Mouse (Mus musculus) neural tube, embryonic 12.5 days (tissue): ENCODE results near the gene Mapk8ip2. TPM values are rescaled to one million over a fixed set of nuclear protein-coding genes. Genes with fewer than 3 reads are reported as not detected.
A peak's percentile ranks its signal among the peaks of the same experiment; 100 is the strongest.

Experiments used
- ATAC-seq: fragments of 200-750 bp; cut with Nextera tagmentation; 2 replicates; pipeline ENCODE4 v1.8.0; 2017; ENCODE audit warnings: low read depth, mild to moderate bottlenecking, moderate TSS enrichment, moderate library complexity; ENCODE audit not compliant: low FRiP score
- H3K27ac ChIP-seq: fragments of 300-500 bp; sonication (generic); 2 replicates; pipeline ENCODE4 v1.5.1; 2016
- H3K27me3 ChIP-seq: fragments of 300-500 bp; sonication (generic); replicated peaks from 2 replicates; pipeline ENCODE4 v1.6.1; 2016; ENCODE audit warnings: mild to moderate bottlenecking
- H3K36me3 ChIP-seq: fragments of 300-500 bp; sonication (generic); 2 replicates; pipeline ENCODE4 v1.6.1; 2016; ENCODE audit warnings: mild to moderate bottlenecking
- H3K4me1 ChIP-seq: fragments of 300-500 bp; sonication (generic); 2 replicates; pipeline ENCODE4 v1.6.1; 2016
- H3K4me2 ChIP-seq: fragments of 300-500 bp; sonication (generic); replicated peaks from 2 replicates; pipeline ENCODE4 v1.6.1; 2016; ENCODE audit warnings: mild to moderate bottlenecking
- H3K4me3 ChIP-seq: fragments of 300-500 bp; sonication (generic); 2 replicates; pipeline ENCODE4 v1.5.1; 2016
- H3K9ac ChIP-seq: fragments of 300-500 bp; sonication (generic); 2 replicates; pipeline ENCODE4 v1.6.1; 2016; ENCODE audit warnings: mild to moderate bottlenecking
- H3K9me3 ChIP-seq: fragments of 300-500 bp; sonication (generic); 2 replicates; pipeline ENCODE4 v1.6.1; 2016; ENCODE audit warnings: mild to moderate bottlenecking
- WGBS: fragments of 180-500 bp; shearing (Covaris S2); methylation state at CpG from one replicate; pipeline ENCODE4 v1.1.7; 2016; 5-methylcytosine and 5-hydroxymethylcytosine counted together
- polyA plus RNA-seq: library from polyadenylated mRNA; unstranded; fragments of >200 nt; fragmentation: Nextera tagmentation; extraction: Ambion mirVana; gene quantifications from 2 replicates; pipeline ENCODE4 v1.2.1, GENCODE M21; 2016

Gene Mapk8ip2
- polyA plus RNA-seq, 1 experiment from 2014 or later: 61.7 TPM

DNA sequence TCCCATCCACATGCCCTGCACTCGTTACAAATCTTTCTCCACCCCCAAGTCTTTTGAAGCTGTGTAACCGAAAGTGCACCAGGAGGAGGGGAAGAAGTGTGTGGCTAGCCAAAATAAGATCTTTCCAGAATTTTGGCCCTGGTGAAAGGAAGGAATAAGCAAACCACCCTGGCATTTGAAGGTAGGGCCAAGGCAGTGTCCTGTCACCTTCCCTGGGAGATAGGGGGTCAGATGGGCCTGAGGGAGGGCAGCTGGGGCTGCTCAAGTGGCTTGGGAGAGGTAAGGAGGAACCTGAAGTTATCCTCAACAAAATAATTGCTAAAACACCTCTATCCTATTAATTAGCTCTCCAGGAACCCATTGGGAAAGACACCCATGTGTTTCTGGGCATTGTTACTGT is 43.1 kb downstream of the Mapk8ip2 start:
- whole genome bisulfite sequencing: 39% methylated on average over 2 of the region's 2 CpGs
- ATAC-seq: no peak
- no peak overlapping the region for H3K4me3 ChIP-seq
- H3K9me3 ChIP-seq: no peaks in the 10 kb centered on the region
- H3K9ac ChIP-seq: no peak overlapping the region
- H3K27me3 ChIP-seq: peaks cover 11% of the 10 kb centered on the region
- H3K36me3 ChIP-seq: no peaks in the 10 kb centered on the region
- no peak overlapping the region for H3K4me2 ChIP-seq
- peaks cover 19% of the 10 kb centered on the region for H3K4me1 ChIP-seq
- no peak overlapping the region for H3K27ac ChIP-seq

DNA sequence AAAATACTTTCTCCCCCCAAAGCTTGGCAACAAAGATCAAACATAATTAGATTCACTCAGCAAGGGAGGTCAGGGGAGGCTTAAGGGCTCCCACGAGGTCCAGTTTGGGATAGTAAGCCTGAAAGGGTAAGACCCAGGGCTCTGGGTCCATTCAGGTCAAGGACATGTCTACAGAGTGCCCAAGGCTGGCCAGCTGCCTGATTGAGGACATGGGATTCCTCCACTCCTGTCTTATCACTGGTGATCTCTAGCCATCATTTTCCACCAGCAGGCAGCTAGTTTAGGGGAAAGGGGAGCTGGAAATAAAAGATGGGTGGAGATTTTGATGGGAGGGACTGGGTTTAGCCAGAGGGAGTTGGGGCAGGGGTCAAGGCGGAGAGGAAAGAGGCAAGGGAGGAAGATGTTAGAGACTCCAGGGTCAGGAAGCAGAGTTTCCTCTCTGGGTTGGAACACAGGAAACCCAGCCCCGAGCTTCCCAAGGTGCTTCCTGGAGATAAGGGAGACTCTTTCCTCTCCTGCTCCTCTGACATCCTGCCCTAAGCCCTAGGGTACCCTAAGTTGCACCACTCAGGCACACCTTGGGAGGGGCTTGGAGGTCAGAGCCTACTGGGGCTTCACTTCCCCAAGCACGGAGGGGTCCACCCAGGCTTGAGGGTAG is 43.8 kb downstream of the Mapk8ip2 start:
- Histone ChIP-seq H3K4me2 (no peak overlapping the region), H3K4me3 (no peak overlapping the region), H3K36me3 (no peaks in the 10 kb centered on the region), H3K27me3 (peaks cover 11% of the 10 kb centered on the region), H3K9ac (no peak overlapping the region), H3K4me1 (peaks cover 19% of the 10 kb centered on the region), H3K27ac (no peak overlapping the region), H3K9me3 (no peaks in the 10 kb centered on the region)
- no peak for ATAC-seq
- WGBS: 35% methylated on average over 4 of the region's 4 CpGs

DNA sequence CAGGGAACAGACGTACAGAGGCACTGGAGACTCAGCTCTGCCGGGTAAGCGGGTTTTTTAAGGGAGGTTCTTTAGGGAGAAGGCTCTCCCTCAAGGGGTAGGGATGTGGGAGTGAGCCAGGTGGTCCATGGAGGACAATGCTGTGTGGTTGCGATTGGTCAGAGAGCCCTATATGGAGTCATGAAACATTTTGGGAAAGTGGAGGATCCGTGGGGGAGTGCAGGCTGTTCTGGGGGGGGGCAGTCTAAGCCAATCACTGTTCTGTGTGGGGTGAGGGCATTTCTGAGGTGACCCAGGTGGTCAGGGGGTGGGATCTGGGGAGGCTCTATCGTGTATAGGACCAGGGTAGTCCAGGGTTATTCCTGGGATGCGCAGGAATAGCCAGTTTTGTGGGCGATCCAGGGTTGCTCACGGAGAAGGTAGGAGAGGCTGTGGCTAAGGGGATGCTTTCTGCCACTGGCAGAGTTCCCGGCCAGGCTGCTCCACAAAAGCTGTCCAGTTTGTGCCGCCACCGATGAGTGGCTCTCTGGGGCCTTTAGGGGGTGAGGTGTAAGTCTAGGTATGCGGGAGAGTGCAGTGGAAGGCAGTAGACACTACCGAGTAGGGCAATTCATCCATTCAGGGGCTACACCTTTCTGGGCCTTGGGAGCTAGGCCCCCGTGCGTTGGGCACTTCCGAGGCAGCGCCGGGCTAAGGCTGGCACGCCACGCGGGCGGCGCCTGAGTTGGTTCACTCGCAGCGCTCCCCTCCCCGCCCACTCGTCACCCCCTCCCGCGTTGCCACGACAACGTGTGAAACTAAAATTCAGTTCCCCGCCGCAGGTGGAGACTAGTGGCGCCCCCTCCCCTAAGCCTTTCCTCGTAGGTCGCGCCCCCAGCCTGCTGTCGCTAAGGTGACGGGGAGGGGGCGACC is 44.6 kb downstream of the Mapk8ip2 start:
- Histone ChIP-seq H3K4me1 (peaks cover 19% of the 10 kb centered on the region), H3K27me3 (peaks cover 11% of the 10 kb centered on the region), H3K4me3 (peak overlapping the region; percentile 82), H3K36me3 (0 out of 2 replicates have a peak, but pooled peaks cover 4% of the 10 kb centered on the region), H3K9me3 (no peaks in the 10 kb centered on the region), H3K9ac (peak overlapping the region; percentile 94), H3K27ac (no peak overlapping the region), H3K4me2 (peak overlapping the region; percentile 92)
- ATAC-seq: peak; percentile 35
- WGBS: 3% methylated on average over 38 of the region's 41 CpGs

DNA sequence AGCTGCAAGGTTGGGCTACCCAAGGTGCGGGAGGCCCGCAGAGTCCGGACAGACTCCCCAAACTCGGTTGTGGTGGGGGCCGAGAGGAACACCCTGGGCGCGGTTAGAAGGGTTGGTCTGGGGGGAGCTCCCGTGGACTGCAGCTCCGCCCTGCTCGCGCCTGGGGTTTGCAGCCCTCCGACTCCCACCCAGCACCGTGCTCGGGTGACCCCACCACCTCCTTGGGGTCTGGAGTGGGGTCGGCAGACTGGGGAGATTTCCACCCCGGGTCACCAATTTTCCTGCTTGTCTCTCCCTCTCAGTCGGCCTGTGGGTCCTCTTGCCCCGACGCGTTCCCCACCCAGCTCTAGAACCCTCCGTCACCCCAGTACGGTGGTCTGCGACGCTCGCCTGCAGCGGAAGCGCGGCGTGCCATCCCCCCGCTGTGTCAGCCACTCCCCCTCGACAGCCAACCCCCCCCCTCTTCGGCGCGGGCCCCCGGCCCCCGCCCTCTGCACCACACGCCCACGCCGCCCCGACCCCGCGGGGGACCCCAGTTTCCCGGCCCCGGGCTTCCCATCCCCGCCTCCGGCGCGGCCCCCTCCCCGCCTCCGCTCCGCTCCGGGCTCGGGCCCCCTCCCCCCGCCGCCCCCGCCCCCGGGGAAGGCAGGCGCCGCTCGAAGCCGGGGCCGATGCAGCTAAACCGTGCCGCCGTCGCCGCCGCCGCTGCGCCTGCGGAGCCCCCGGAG is 45.4 kb downstream of the Mapk8ip2 start, which contains the start of gene Shank3:
Gene Shank3, plus strand, starts transcription at position 663 of the 728 bp plus-strand sequence.
- 2% methylated on average over 51 of the region's 72 CpGs for WGBS
- peaks cover 11% of the 10 kb centered on the region for H3K27me3 ChIP-seq
- peak; percentile 53 for ATAC-seq
- H3K36me3 ChIP-seq: peaks cover 10% of the 10 kb centered on the region
- peak within 1 kb of the TSS; percentile 94 for H3K9ac ChIP-seq
- peak within 1 kb of the TSS; percentile 82 for H3K4me3 ChIP-seq
- no peaks in the 10 kb centered on the region for H3K9me3 ChIP-seq
- peaks cover 19% of the 10 kb centered on the region for H3K4me1 ChIP-seq
- H3K27ac ChIP-seq: 0 out of 2 replicates have a peak within 1 kb of the TSS, but pooled peaks have one; percentile 26
- H3K4me2 ChIP-seq: peak within 1 kb of the TSS; percentile 92

DNA sequence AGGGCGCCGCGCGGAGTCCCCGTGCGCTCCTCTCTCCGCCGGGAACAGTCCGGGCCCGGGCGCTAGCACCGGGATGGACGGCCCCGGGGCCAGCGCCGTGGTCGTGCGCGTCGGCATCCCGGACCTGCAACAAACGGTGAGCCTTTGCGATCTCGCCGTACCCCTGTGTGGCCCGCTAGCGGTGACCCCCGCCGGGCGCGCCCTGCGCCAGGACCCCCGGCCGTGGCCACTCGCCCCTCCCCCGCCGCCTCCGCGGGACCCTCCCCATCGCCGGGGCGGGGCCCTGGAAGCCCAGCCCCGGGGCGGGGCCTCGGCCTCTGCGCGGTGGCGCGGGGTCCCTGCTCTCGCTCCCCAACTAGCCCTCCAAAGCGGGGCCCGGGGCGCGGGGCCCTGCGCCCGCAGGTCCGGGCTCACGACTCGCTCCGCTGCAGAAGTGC is 46.1 kb downstream of the Mapk8ip2 start:
- Histone ChIP-seq H3K4me1 (peaks cover 19% of the 10 kb centered on the region), H3K9ac (peak overlapping the region; percentile 94), H3K9me3 (no peaks in the 10 kb centered on the region), H3K27me3 (peaks cover 11% of the 10 kb centered on the region), H3K4me3 (peak overlapping the region; percentile 82), H3K36me3 (peaks cover 10% of the 10 kb centered on the region), H3K4me2 (peak overlapping the region; percentile 92), H3K27ac (0 out of 2 replicates have a peak overlapping the region, but pooled peaks have one; percentile 26)
- under 1% methylated on average over 55 of the region's 60 CpGs for WGBS
- peak; percentile 76 for ATAC-seq

DNA sequence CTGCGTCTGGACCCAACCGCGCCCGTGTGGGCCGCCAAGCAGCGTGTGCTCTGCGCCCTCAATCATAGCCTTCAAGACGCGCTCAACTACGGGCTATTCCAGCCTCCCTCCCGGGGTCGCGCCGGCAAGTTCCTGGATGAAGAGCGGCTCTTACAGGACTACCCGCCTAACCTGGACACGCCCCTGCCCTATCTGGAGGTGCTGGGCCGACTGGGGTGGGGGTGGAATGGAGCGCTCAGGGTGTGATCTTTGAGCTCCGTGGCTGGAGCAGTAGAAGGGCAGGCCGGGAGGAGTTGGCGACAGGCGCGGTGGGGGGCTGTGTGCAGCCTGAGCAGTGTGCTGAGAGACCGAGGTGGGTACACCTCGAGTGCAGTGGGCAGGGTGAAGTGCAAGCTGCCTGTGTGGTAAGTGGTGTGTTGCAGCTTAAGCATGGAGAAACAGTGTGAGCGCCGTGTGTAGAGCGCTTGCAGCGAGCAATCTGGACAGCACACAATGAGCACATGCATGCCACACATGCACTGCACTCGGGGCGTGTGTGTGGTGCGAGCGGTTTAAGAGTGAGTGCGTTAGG is 46.6 kb downstream of the Mapk8ip2 start:
- Histone ChIP-seq H3K4me3 (peak overlapping the region; percentile 82), H3K27me3 (peaks cover 11% of the 10 kb centered on the region), H3K27ac (no peak overlapping the region), H3K36me3 (peaks cover 10% of the 10 kb centered on the region), H3K9me3 (no peaks in the 10 kb centered on the region), H3K9ac (peak overlapping the region; percentile 94), H3K4me2 (peak overlapping the region; percentile 92), H3K4me1 (peaks cover 19% of the 10 kb centered on the region)
- ATAC-seq: peak; percentile 49
- WGBS: under 1% methylated on average over 35 of the region's 35 CpGs

DNA sequence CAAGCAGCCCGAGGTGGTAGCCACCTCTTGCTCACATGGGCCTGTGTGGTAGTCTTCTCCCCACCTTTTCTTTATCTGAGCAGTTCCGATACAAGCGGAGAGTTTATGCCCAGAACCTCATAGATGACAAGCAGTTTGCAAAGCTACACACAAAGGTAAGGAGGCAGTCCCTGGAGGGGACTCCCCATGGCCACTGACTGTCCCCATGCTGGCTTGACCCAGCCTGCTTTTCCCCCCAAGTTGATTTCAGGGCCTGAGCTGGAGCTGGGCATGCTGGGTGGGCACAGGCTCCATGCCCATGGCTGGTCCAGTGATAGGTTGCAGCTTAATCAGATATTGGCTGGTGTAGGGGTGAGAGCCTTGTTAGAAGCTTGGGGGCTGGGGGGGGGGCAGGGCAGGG is 47.6 kb downstream of the Mapk8ip2 start:
- no peak overlapping the region for H3K4me3 ChIP-seq
- H3K4me2 ChIP-seq: peak overlapping the region; percentile 92
- peaks cover 19% of the 10 kb centered on the region for H3K4me1 ChIP-seq
- H3K36me3 ChIP-seq: peaks cover 13% of the 10 kb centered on the region
- ATAC-seq: no peak
- H3K27me3 ChIP-seq: peaks cover 11% of the 10 kb centered on the region
- H3K9ac ChIP-seq: no peak overlapping the region
- H3K27ac ChIP-seq: no peak overlapping the region
- 78% methylated on average over 3 of the region's 3 CpGs for WGBS
- no peaks in the 10 kb centered on the region for H3K9me3 ChIP-seq

DNA sequence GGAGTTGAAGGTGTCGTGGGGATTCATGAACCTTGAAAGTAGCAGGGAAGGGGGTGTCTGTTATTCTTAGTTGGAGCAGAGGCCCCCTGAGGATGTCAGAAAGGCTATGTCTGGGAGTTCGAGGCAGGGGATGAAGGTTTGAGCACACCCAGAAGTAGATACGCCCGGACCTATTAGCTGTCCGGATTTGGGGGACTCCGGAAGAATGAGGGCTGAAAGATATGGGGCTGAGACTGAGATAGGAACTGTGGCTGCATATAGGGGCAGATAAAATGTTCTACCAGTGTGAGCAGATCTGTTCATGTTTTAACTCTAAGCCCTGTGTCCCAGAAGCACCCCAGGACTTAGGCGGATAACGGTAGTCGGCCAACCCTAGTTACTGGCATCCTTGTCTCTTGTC is 51.1 kb downstream of the Mapk8ip2 start:
- Histone ChIP-seq H3K36me3 (peaks cover 22% of the 10 kb centered on the region), H3K4me1 (peaks cover 5% of the 10 kb centered on the region; the same call in 1 of the 2 replicates), H3K9ac (no peak overlapping the region), H3K27me3 (peaks cover 11% of the 10 kb centered on the region; the same call in 1 of the 2 replicates), H3K9me3 (no peaks in the 10 kb centered on the region), H3K4me3 (no peak overlapping the region), H3K27ac (no peak overlapping the region), H3K4me2 (no peak overlapping the region)
- ATAC-seq: no peak
- 93% methylated on average over 9 of the region's 9 CpGs for WGBS

DNA sequence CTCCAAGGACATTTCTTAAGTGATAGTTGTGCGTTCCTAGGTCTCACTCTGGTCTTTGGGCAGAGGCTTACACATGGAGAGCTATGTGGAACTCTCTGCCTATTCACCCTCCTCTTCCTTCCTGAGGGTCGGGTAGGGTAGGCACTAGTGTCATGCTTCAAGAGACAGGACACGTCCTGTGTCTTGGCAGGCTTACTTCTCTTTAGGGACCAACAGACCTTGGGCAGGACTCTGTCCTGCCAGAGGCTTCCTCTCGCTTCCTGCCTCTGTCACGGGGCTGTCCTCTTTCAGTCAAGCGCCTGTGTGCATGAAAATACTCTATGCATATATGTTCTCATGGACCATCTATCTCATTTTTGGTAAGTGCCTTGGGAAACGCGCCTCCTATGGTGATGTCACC is 54.0 kb downstream of the Mapk8ip2 start:
- Histone ChIP-seq H3K27ac (no peak overlapping the region), H3K4me3 (no peak overlapping the region)
- WGBS: 90% methylated on average over 8 of the region's 8 CpGs

DNA sequence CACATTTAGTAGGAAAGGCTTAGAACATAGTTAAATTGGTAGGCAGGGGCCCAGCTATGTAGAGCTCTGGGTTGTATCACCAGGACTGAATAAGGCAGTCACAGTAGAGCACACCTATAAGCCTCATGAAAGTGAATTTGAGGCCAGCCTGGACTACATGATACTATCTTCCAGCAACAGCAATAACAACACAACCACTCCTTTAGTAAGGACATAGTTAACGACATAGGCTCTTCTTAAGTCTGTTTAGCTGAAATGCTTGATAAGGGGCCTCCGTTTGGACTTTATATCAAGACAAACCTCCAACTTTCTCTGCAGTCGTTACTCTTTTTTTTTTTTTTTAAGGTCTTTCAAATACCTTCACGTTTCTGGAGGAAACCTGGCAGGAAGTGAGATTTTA is 59.0 kb downstream of the Mapk8ip2 start:
- Histone ChIP-seq H3K36me3 (no peaks in the 10 kb centered on the region; the same call in 1 of the 2 replicates), H3K4me1 (no peaks in the 10 kb centered on the region), H3K27me3 (no peaks in the 10 kb centered on the region), H3K4me3 (no peak overlapping the region), H3K4me2 (no peak overlapping the region), H3K27ac (no peak overlapping the region), H3K9ac (no peak overlapping the region), H3K9me3 (no peaks in the 10 kb centered on the region)
- WGBS: 82% methylated on average over 4 of the region's 4 CpGs
- ATAC-seq: no peak

More for the DNA sequence above, 54.0 kb downstream of the Mapk8ip2 start:
- Histone ChIP-seq H3K4me1 (no peaks in the 10 kb centered on the region), H3K9me3 (no peaks in the 10 kb centered on the region), H3K27me3 (no peaks in the 10 kb centered on the region), H3K9ac (no peak overlapping the region), H3K36me3 (peaks cover 22% of the 10 kb centered on the region), H3K4me2 (no peak overlapping the region)
- no peak for ATAC-seq
